Mouse (Mus musculus) heart, adult 8-10 months (tissue): Measurements from ENCODE around the gene Cntd1. TPM values are rescaled to one million over a fixed set of nuclear protein-coding genes. Genes with fewer than 3 reads are reported as not detected.

Source experiments
- DNase-seq: peaks from one replicate; pipeline ENCODE4 v3.0.0; 2022; ENCODE audit warnings: low spot score
- total RNA-seq, 4 experiments: library from RNA; stranded (reverse); gene quantifications; 2 replicates each; pipeline ENCODE4 v1.2.4; 2022

Cntd1 gene
- total RNA-seq, 4 experiments from 2014 or later = 0.14 to 0.29 (median 0.22) TPM; not detected in 1

DNA sequence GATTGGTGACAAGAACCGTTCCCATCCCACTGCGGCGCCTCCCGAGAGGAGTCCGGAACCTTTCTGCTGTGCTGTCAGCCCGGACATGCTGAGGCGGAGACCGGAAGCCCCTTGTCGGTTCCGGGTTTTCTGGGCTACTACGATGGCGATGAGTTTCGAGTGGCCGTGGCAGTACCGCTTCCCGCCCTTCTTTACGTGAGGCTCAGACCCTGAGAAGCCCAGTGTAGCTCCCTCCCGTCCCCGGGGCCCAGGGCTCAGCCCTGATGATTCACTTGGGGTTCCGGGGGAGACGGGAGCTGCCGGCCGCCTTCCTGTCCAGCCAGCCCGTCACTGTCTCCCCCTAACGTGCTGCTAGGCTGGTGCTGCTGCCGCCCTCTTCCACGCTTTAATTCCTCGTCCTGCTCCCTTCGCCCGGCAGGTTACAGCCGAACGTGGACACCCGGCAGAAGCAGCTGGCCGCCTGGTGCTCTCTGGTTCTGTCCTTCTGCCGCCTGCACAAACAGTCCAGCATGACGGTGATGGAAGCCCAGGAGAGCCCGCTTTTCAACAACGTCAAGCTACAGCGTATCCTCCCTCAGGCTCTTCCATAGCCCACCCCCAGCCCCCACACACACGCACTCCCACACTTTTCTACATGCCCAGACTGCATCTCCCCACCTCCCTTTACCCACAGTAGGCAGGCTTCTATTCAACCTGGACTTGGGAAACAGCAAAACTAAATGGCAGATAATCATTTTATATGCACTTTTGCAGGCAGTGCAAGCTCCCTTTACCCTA, 25.0 kb upstream of the Cntd1 start, which contains the start of gene Vps25:
Gene Vps25 (plus strand): TSS at position 95 of the 777 bp plus-strand sequence.
- peak; percentile 85 for DNase-seq

DNA sequence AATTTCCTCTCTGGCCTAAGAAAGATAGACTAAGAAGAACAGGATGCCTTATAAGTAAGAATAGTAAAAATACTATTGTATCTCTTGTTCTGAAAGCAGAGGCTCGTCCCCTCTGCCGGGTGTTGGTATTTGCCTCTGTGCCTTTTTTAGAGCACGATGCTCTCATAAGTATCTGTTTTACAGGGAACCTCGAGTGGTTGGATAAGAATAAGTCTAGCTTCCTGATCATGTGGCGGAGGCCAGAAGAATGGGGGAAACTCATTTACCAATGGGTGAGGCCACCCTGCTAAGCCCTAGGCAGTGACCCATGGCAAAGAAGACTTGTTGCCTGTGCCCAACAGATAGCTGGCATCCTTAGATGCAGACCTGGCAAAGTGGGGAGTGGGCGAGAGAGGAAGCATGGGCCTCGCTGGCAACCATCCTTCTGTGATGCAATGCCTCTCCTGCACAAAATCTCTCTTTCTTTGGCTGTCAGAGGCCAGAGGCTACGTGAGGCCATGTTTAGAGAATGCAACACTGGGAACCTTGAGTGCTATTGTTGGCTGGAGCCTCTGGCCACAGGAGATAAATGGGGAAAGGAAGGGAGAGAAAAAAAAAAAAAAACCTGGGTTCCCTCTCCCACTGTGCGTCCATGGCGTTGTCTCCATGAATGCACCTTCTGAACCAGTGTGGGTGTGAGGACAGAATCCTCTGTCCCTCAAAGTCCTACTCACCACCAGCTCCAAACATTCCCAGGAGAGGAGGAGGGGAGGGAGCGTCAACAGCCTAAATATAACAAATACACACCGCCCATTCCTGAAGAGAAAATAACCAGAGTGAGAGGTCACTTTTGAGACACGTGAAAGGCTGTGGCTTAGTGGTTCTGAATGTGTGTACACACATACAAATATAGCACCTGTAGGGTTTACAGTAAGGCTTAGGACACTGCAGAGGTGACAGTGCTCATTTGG, 22.7 kb upstream of the Cntd1 start:
- peak; percentile 63 for DNase-seq

DNA sequence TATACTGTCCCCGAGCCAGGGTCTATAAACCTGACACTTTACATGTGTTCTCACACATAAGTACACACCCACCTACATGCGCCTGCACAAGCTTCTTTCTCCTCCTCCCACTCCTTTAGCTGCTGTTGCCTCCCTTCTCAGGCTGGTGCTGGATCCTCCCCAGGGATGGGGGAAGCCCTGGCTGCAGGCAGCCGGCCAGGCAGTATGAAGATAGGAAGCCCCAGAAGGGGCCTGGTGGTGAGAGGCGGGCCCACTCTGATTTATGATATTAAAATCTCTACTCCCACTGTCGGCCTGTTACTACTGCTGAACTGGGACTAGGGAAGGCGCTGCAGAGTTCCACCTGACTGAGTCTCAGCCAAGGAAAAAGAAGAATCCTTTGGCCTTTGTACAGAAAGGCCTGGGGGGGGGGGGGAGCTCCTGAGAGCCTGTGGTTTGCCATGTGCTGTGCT, 19.5 kb upstream of the Cntd1 start:
- no peak for DNase-seq

DNA sequence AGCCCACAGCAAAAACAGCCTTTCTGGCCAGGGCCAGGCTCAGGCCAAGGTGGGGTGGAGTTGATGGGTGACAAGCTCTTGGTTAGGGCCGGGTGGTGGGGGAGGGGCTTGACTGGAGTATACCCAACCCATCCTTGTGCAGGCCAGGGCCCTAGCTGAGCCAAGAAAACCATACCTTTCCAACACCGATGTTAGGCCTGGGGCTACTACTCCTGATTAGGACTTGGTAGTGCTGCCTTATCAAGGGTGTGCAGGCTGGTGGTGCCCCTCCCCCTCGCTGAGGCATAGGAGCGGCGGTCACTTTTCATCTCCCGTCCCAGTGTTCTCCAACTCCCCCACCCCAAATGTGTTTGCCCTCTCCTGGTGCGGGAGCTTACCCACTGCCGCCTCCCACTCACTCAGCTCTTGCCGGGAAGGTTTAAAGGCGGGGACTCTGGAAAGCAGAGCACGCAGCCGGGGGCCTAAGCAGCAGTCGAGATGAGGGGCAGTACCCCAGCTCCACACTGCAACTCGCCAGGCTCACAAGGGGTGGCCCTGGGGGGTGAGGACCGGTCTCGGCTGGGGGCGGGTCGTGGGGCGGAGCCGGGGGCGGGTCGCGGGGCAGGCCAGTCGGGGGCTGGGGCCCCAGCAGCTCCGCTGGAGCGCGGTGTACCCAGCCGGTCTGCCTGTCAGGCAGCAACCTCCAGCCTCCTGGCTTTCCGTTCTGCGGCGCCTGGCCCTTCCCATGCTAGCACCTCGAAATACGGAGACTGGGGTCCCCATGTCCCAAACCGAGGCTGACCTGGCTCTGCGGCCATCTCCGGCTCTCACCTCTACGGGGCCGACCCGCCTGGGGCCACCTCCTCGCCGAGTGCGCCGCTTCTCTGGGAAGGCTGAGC, 18.6 kb upstream of the Cntd1 start, which contains the start of gene Wnk4:
Gene Wnk4 (plus strand): TSS at position 620 of the 878 bp plus-strand sequence.
- peak; percentile 33 for DNase-seq

DNA sequence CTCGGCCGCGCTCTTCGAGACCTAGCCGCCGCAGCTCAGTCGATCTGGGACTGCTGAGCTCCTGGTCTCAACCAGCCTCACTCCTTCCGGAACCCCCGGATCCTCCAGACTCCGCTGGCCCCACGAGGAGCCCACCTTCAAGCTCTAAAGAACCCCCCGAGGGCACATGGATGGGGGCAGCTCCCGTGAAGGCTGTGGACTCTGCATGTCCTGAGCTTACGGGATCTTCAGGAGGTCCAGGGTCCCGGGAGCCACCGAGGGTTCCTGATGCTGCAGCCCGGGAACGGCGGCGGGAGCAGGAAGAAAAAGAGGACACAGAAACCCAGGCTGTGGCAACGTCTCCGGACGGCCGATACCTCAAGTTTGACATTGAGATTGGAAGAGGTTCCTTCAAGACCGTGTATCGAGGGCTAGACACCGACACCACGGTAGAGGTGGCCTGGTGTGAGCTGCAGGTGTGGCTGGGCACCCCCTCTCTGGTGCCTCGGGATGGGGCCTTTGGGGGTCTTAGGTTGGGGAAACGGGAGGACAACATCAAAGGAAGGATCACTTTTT, 17.9 kb upstream of the Cntd1 start:
- no peak for DNase-seq

DNA sequence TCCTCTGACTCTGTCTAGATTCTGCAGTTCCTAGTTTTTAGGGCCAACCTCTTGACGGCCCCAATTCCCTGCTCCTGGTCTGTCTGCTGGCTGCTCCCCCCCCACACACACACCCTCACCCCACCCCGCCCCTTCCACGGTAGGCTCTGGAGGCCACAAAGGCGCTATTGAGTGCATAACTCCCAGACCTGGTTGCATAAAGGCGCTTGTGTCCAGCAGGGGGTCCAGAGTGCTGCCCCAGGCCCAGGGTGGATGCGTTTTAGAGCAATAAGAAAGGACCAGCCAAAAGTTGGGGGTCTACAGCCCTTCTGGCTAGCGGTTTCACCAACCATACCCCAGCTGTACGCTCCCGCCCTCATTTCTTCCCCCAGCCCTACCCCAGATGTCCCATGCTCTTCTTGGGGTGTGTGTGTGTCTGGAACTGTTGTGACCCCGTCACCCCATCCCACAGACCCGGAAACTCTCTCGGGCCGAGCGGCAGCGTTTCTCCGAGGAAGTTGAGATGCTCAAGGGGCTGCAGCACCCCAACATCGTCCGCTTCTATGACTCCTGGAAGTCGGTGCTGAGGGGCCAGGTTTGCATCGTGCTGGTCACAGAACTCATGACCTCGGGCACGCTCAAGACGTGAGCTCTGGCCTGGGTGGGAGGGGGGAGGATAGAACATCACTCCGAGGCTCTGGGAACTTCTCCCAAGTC, 16.4 kb upstream of the Cntd1 start:
- no peak for DNase-seq

DNA sequence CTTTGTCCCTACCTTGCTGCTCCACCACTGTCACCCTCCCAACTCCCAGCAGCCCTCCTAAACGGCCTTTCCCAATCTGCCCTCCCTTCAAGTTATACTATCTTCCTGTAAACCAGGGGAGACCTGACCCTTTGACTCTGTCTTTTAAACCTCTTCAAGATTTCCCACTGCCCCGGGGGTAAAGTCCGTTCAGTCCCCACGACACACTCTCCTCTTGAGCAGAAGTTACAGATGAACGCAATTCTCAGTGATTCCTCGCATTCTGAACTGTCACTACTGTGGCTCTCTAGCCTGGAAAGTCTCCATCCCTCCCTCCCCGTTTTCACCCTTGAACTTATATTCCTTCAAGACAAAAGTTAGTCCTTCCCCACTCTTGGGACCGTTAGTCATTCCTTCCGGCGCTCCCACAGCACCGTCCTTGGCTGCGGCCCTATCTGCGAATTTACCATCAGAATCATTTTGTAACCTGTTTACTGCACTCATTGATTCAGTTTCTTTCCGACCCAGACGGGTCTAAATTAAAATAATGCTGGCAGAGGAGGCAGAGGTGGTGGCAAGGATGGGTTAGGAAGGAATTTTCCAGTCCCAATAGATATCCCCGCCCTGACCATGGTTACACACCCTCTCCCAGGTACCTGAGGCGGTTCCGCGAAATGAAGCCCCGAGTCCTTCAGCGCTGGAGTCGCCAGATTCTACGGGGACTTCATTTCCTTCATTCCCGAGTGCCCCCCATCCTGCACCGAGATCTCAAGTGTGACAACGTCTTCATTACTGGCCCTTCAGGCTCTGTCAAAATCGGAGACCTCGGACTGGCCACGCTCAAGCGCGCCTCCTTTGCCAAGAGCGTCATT, 15.4 kb upstream of the Cntd1 start:
- no peak for DNase-seq

DNA sequence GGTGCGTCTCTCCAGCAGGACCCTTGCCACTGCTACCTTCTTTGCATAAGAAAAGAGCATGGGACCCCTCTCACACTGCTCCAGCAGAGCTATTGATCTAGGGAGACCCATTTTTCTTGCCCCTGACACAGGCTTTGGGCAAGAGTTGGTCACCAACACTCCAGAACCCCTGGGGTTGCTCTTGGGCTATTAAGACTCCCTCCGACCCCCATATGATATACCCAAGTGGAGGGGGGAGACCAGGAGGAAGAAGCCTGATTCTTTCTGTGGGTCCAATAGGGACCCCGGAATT, 14.9 kb upstream of the Cntd1 start:
- DNase-seq = no peak

DNA sequence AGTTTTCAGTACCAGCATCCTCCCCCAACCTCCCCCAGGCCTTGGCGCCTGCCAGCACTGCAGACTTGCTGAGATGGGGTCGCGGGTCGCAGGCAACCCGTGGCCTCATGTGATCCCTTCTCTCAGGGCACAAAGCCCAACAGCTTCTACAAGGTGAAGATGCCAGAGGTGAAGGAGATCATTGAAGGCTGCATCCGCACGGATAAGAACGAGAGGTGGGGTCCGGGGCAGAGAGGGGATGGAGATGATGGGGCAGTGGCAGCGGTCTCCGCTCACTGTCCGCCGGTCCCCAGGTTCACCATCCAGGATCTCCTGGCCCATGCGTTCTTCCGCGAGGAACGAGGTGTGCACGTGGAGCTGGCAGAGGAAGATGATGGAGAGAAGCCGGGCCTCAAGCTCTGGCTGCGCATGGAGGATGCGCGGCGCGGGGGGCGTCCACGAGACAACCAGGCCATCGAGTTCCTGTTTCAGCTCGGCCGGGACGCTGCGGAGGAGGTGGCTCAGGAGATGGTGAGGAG, 13.8 kb upstream of the Cntd1 start:
- DNase-seq = no peak

DNA sequence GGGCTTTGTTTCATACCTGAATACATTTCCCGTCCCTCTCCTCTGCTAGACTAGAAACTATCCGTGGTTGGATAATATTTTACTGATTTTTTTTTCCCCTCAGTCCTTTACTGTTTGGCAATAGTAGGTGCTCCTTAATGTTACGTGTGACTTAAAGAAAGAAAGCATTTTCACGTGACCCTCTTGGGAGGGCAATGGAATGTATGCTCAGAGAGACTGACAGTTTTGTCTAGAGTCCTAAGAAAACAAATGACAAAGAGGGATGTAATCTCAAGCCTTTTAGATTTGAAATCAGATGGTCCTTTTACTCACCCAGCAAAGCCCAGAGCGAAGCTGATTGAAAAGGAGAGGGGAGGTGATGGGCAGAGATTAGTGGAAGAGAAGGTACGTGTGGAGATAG, 12.9 kb upstream of the Cntd1 start:
- DNase-seq = no peak

DNA sequence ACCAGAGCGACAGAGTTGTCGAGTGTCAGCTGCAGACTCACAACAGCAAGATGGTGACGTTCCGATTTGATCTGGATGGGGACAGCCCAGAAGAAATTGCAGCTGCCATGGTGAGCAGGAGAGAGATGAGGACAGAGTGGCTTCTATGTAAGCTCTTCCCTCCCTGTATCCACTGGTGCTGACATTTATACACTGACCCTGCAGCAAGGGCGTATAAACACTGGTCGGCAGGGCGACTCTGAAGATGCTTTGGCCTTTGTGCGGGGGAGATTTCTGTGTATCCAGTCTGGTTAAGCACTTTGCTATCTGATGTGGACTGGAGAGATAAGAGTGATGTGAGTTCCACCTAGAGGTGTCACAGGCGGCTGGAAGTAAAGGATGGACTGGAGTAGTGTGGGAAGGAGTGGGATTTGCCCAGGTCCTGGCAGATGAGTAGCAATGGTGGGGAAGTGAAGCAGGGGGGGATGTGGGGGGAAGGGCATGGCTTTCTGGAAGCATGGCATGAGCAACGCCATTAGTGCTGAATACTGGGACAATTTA, 9.2 kb upstream of the Cntd1 start:
- no peak for DNase-seq

DNA sequence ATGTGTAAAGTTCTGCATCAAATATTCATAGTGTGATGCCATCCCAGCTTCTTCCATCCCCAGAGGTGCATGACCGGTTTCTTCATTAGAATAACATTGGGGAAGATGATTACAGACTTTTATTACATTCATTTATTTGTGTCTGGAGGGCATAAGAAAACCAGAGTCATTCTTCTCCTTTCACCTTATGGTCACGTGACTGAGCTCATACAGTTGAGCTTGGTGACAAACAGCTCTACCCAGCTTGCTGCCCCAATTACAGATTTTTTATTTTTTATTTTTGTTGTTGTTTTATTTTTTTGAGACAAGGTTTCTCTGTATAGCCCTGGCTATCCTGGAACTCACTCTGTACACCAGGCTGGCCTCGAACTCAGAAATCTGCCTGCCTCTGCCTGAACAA, 6.4 kb upstream of the Cntd1 start:
- DNase-seq = no peak

DNA sequence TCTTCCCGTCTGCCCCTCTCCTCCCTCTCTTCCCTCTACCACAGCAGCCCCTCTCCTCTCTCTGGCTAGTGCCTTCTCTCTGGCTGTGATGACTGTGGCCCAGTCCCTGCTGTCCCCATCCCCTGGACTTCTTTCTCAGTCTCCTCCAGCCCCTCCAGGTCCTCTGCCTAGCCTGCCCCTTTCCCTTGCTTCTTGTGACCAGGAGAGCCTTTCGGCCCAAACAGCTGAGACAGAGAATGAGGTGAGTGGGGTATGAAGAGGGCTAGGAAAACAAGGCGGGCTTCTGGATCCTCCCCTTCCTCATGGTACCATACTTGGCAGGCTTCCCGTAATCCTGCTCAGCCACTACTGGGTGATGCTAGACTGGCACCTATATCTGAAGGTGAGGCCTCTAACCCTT, 3.5 kb upstream of the Cntd1 start:
- no peak for DNase-seq

DNA sequence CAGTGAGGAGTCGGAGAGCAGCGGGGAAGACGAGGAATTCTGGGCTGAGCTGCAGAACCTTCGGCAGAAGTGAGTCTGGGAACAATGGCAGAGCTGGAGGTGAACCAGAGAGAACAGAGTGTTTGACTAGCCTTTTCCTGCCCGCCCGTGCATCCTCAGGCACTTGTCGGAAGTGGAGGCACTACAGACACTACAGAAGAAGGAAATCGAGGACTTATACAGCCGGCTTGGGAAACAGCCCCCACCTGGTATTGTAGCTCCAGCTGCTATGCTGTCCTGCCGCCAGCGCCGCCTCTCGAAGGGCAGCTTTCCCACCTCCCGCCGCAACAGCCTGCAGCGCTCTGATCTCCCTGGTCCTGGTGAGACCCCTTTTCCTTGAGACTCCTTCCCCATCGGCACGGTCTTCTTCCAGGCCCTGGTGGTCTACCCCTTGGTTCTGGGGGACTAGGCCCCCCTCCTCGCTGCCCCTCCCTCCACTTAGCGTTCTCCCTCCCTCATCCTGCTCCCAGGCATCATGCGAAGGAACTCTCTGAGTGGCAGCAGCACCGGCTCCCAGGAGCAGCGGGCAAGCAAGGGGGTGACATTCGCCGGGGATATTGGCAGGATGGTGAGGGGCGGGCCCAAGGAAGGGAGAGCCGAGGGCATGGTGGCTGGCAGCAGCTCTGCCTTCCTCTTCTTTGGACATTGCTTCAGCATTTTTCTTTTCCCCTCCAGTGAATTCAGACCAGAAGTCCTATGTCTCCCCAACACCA, 2.3 kb upstream of the Cntd1 start:
- DNase-seq = no peak

DNA sequence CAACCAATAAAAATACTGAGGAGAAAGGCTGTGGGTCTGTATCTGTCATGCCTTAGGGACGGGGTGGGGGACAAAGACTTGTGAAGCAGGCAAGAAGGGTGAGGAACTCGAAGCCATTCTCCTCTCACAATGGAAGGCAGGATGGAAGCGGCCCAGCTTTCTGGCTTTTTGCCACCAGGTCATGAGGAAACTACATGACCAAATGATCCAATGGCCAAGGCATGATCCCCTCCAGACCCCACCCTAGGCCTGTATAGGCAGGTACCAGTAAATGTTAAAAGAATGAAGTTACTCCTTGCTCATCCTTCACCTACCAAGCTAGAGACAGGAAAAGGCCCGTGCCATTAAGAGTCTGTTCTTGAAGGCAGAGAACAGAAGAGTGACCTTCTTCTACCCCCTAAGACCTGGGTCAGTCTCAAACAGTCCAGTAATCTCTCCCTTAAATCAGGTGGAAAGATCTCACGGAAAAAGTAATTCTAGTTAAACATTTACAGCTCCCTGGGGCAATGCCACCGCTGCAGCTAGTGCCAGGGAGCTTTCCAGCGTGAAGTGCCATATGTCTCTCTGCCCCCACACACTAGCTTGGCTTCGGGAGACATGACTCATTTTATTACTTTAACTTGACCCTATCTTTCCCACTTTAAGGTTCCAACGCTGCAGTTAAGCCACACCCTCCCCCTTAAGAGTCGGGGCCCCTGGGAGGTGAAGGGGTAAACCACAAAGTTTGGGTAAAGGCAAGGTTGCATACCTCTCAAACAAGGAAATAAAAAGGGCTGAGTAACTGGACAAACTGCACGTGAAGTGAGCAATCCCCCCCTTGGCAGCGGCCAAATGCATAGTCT, 1.2 kb upstream of the Cntd1 start:
- no peak for DNase-seq

DNA sequence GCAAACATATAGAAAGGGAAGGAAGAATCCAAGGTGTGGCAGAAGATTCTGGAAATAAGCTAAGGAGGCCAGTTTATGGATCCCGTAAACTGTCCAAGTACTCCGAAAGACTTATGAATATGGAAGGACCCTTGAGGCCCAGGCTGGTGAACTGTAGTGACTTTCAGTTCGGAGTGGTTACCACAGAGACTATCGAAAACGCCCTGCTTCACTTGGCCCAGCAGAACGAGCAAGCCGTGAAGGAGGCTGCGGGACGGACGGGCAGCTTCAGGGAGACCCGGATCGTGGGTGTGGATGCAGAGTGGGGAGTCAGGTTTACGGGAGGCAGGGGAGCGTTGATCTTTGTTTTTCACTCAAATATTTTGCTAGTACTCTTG, 369 bp downstream of the Cntd1 start:
- DNase-seq = no peak

DNA sequence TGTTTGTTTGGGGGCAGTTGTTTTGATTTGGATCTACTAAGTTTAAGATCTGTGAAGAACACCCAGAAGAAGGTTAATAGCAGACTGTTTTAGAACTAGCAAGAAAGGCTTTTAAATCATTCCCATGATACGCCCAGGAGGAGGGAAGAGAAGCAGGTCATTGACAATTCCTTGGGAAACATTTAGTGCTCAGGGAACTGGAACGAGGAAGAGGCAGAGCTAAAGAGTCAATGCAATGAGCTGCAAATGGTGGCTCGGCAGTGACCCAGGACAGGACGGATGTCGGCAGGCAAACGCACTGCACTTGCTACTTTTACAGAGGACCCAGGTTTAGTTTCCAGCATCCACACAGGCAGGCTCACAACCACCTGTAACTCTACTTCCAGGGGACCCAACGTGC, 2.0 kb downstream of the Cntd1 start:
- no peak for DNase-seq

DNA sequence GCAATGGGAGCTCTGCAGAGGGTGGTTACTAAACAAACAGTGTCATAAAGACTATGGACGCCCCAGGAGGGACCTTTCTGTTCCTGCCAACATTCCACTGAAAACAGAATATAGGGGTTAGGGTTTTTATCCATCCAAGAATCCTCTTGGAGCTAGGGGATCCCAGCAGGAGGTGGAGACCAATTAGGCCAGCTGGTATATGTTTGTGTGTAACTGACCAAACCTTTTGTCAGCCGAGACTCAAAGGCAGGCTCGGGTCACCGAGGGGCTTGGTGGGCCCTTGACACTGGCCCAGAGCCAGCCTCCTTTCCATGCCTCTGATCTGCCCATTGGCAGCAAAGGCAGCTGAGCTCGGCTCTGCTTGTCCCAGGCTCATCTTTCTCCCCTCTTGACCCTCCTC, 4.1 kb downstream of the Cntd1 start:
- DNase-seq = no peak
